Mouse (Mus musculus): ENCODE measurements around the gene Fbxo48. TPM values are rescaled to one million over a fixed set of nuclear protein-coding genes. Genes with fewer than 3 reads are reported as not detected.

Fbxo48 gene
- total RNA-seq, 1 experiment from 2014 or later, result 6.0 TPM

DNA sequence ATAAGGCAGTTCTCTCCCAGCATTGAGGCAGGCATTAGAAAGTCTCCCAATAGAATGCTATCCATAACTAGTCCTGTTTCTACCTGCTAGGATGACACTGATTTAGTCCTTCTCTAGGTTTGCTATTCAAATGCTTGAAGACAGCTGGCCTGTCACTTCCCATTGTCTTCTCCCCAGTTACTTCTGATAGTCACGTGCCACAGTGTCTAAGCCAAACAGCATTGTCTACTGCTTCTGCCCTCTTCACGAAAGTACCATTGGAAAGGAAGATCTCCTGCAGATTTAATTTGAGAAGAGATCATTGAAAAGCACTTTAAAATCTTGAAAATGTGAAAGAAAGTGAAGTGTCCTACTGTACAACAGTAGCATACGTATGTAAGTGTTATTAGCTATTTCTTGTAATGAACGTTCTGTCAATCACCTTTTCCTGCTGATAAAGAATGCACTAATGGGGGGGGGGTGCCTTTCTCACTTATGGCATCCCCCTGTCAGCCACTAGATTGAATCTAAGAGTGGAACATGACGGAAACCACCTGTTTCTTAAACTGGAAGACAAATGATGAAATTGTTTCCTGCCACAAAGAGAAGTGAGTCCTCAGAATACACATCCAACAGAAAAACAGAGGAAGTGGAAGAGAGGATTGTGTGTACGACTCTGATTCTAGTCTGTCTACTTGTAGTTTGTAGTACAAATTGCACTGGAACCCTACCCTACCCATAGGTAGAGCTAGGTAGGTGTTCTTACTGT, 5.1 kb downstream of the Fbxo48 start:
- peak; percentile 81 to 87 for ATAC-seq (replicated peaks in 1 of 2; ENCODE audit: insufficient read depth in 1 of 2, low FRiP score in 2 of 2, low TSS enrichment in 1 of 2, low read depth in 1 of 2, poor library complexity in 2 of 2, severe bottlenecking in 2 of 2)

GRCm38 (mm10) chr11:16957030-16957429, 5.9 kb downstream of the Fbxo48 start:
- ATAC-seq (replicated peaks in 1 of 2; ENCODE audit: insufficient read depth in 1 of 2, low FRiP score in 2 of 2, low TSS enrichment in 1 of 2, low read depth in 1 of 2, poor library complexity in 2 of 2, severe bottlenecking in 2 of 2), result peak in 1 of 2 experiments; percentile 9; a peak in 1 of 4 replicates

DNA sequence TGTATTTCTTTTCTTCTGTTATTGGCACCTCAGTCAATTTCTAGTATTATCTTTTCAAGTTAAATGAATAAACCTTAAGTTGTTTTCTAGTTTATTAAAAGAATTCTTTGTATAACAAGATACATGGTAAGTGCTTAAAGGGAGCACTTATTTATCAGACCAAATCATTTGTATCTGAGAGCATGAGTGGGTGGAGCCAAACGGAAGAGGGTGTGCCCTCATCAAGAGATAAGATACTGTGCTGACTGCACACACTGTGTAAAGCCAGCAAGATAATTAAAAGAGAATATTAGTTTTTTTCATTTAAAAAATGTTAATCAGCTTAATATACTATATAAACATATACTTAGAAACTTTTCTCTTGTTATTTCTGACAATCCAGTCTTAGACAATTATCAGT, 7.3 kb downstream of the Fbxo48 start:
- ATAC-seq (replicated peaks in 1 of 2; ENCODE audit: insufficient read depth in 1 of 2, low FRiP score in 2 of 2, low TSS enrichment in 1 of 2, low read depth in 1 of 2, poor library complexity in 2 of 2, severe bottlenecking in 2 of 2), result no peak

- peak; percentile 74 to 83 for ATAC-seq (replicated peaks in 1 of 2; ENCODE audit: insufficient read depth in 1 of 2, low FRiP score in 2 of 2, low TSS enrichment in 1 of 2, low read depth in 1 of 2, poor library complexity in 2 of 2, severe bottlenecking in 2 of 2)
Measured at GRCm38 (mm10) chr11:16967806-16968205, 16.6 kb downstream of the Fbxo48 start.

DNA sequence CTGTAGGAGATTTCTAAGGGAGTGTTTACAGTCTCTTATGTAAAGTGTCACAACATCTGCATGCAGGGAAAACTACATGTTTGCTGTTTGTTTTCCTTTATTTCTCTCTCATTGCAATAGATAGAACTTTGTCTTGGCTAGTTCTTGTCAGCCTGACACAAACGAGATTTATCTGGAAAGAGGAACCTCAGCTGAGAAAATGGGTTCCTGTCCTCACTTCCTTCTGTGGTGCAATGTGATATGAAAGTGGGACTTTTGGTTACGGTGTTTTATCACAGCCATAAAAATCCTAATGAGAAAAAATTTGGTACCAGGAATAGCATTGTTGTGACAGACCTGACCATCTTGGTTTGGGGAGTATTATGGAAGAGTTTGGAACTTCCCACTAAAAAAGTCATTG, 18.5 kb downstream of the Fbxo48 start:
- peak; percentile 72 to 75 for ATAC-seq (replicated peaks in 1 of 2; ENCODE audit: insufficient read depth in 1 of 2, low FRiP score in 2 of 2, low TSS enrichment in 1 of 2, low read depth in 1 of 2, poor library complexity in 2 of 2, severe bottlenecking in 2 of 2)

DNA sequence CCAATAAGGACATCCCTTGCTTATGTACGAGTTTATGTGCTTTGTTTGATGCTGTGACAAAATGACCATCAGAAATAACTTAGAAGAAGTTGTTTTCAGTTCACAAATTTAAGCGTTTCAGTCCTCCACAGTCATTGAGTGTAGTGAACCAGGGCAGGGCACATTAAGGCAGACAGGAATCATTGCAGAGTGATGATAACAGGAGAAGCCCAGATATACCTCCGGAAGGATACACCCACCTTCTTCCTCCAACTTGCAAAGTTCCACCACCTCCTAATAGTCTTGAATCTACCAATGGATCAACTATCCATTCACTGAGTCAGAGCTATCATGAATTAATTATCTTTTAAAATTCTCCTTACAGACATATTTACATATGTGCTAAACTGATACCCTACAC, 20.9 kb downstream of the Fbxo48 start:
- no peak for ATAC-seq (replicated peaks in 1 of 2; ENCODE audit: insufficient read depth in 1 of 2, low FRiP score in 2 of 2, low TSS enrichment in 1 of 2, low read depth in 1 of 2, poor library complexity in 2 of 2, severe bottlenecking in 2 of 2)

DNA sequence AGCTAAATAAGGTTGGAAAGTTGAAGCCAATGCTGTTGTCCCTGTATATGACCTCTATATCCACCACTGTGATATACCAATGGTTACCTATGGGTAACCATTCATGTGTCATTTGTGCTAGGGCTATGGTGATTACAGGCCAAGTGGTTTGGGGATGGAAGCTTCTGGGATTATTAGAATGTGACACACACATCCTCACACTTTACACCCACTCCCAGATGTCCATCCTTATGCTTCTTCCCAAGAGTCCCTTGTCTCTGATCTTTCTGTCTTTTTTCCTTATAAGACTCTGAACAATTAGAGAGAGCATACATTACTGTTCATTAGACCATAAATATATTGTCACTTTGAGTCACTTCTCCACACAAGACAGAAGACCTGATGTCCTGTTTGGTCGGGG, 21.9 kb downstream of the Fbxo48 start:
- ATAC-seq (replicated peaks in 1 of 2; ENCODE audit: insufficient read depth in 1 of 2, low FRiP score in 2 of 2, low TSS enrichment in 1 of 2, low read depth in 1 of 2, poor library complexity in 2 of 2, severe bottlenecking in 2 of 2), result no peak

DNA sequence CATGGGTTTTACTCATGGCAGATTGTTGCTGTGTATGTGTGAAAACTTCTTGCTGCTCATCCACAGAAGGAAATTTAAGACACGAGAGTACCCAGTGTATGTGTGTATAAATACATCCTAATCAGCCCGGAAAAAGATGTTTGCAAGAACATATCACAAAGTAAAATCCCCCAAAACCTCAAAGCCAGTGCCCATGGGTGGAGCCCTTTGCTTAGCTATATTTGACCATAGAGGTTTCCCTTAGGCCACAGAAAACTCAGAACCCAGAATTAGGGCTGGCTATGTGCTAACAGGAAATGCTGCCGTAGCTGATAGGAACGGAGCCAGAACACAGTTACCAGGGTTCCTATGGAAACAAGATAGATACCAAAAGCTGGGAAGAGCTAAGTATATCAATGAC, 25.8 kb downstream of the Fbxo48 start:
- peak; percentile 80 to 86 for ATAC-seq (replicated peaks in 1 of 2; ENCODE audit: insufficient read depth in 1 of 2, low FRiP score in 2 of 2, low TSS enrichment in 1 of 2, low read depth in 1 of 2, poor library complexity in 2 of 2, severe bottlenecking in 2 of 2)

DNA sequence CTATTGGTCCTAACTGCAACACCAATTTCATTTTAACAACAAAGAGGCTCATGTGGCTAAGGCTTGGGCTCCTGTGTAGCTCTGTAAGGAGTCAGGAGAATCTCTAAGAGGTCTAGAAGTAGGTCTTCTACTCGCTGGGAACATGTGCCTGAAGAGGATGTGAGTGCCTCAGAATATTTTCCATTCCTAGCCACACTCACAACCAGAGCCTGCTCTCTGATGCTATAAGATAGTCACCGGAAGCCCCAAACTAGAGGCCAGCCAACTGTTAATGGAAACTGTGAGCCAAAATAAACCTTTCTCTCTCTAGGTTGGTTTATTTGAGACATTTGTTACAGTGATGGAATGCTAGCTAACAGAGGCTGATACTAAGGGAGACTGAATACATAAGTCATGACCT, 26.4 kb downstream of the Fbxo48 start:
- ATAC-seq (replicated peaks in 1 of 2; ENCODE audit: insufficient read depth in 1 of 2, low FRiP score in 2 of 2, low TSS enrichment in 1 of 2, low read depth in 1 of 2, poor library complexity in 2 of 2, severe bottlenecking in 2 of 2), result peak; percentile 11 to 38; a peak in 3 of 4 replicates

GRCm38 (mm10) chr11:16978161-16978707, 27.1 kb downstream of the Fbxo48 start:
- peak; percentile 60 to 67 for ATAC-seq (replicated peaks in 1 of 2; ENCODE audit: insufficient read depth in 1 of 2, low FRiP score in 2 of 2, low TSS enrichment in 1 of 2, low read depth in 1 of 2, poor library complexity in 2 of 2, severe bottlenecking in 2 of 2)

DNA sequence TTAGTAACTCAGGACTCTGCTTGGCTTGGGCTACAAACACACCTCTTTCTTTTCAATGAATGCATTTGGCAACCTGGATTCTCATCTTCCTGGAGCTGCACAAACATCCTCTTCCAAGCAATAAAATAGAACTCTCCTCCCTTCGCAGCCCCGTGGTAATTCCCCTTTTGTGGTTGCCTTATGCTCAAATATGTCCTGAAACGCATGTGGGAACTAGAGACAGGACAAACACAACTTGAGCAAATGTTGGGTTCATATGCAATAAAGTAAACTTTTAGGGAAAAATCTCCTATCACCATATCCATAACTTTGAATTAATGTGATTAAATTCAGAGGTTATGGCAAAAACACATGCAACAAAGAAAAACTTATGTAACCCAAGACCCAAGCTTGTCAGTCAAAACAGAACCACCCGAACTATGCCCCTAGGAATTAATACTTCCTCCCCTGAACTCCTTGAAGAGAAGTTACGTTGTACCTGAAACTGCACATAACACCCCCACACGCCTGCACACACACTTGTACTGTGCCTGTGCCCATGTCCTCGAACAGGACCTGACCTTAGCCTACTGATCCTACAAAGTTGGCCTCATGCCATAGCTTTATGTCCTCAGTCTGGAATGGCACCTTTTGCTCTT, 35.5 kb downstream of the Fbxo48 start:
- ATAC-seq (replicated peaks in 1 of 2; ENCODE audit: insufficient read depth in 1 of 2, low FRiP score in 2 of 2, low TSS enrichment in 1 of 2, low read depth in 1 of 2, poor library complexity in 2 of 2, severe bottlenecking in 2 of 2), result 0 out of 4 replicates have a peak, but pooled peaks have one; percentile 8 to 23

GRCm38 (mm10) chr11:16987745-16988328, 36.7 kb downstream of the Fbxo48 start:
- peak; percentile 49 to 59 for ATAC-seq (replicated peaks in 1 of 2; ENCODE audit: insufficient read depth in 1 of 2, low FRiP score in 2 of 2, low TSS enrichment in 1 of 2, low read depth in 1 of 2, poor library complexity in 2 of 2, severe bottlenecking in 2 of 2)

GRCm38 (mm10) chr11:16989885-16990284, 38.7 kb downstream of the Fbxo48 start:
- ATAC-seq (replicated peaks in 1 of 2; ENCODE audit: insufficient read depth in 1 of 2, low FRiP score in 2 of 2, low TSS enrichment in 1 of 2, low read depth in 1 of 2, poor library complexity in 2 of 2, severe bottlenecking in 2 of 2), result no peak

- ATAC-seq (replicated peaks in 1 of 2; ENCODE audit: insufficient read depth in 1 of 2, low FRiP score in 2 of 2, low TSS enrichment in 1 of 2, low read depth in 1 of 2, poor library complexity in 2 of 2, severe bottlenecking in 2 of 2), result no peak
Measured at GRCm38 (mm10) chr11:16992880-16993279, 41.7 kb downstream of the Fbxo48 start.

GRCm38 (mm10) chr11:16996818-16997217, 45.6 kb downstream of the Fbxo48 start:
- ATAC-seq (replicated peaks in 1 of 2; ENCODE audit: insufficient read depth in 1 of 2, low FRiP score in 2 of 2, low TSS enrichment in 1 of 2, low read depth in 1 of 2, poor library complexity in 2 of 2, severe bottlenecking in 2 of 2), result no peak

GRCm38 (mm10) chr11:16997465-16997864, 46.3 kb downstream of the Fbxo48 start:
- ATAC-seq (replicated peaks in 1 of 2; ENCODE audit: insufficient read depth in 1 of 2, low FRiP score in 2 of 2, low TSS enrichment in 1 of 2, low read depth in 1 of 2, poor library complexity in 2 of 2, severe bottlenecking in 2 of 2), result no peak

GRCm38 (mm10) chr11:16999387-16999786, 48.2 kb downstream of the Fbxo48 start:
- ATAC-seq (replicated peaks in 1 of 2; ENCODE audit: insufficient read depth in 1 of 2, low FRiP score in 2 of 2, low TSS enrichment in 1 of 2, low read depth in 1 of 2, poor library complexity in 2 of 2, severe bottlenecking in 2 of 2), result peak; percentile 12 to 15; a peak in 1 of 4 replicates

DNA sequence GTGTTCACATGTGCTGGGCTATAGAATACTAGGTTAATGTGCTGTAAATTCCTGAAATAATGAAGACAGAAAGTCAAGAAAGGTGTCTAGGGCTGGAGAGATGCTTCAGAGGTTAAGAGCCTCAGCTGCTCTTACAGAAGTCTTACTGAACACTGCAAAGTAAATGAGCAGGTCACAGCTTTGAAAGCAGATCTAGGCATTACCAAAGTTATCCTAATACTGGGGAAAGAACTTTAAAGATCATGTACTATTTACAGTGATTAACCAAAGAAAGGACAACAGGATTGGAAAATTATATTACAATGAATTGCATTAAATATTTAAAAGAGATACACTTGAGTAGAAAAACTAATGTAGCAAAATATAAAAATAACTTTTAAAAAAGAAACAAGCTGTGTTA, 48.8 kb downstream of the Fbxo48 start:
- no peak for ATAC-seq (replicated peaks in 1 of 2; ENCODE audit: insufficient read depth in 1 of 2, low FRiP score in 2 of 2, low TSS enrichment in 1 of 2, low read depth in 1 of 2, poor library complexity in 2 of 2, severe bottlenecking in 2 of 2)
